Mouse (Mus musculus) liver, embryonic 15.5 days (tissue): Measurements from ENCODE around the gene Pgm3. TPM values are rescaled to one million over a fixed set of nuclear protein-coding genes. Genes with fewer than 3 reads are reported as not detected.

Experiments used
- ATAC-seq: fragments of 200-750 bp; cut with Nextera tagmentation; 2 replicates; pipeline ENCODE4 v1.8.0; 2017; ENCODE audit warnings: moderate number of reproducible peaks, mild to moderate bottlenecking, moderate library complexity; ENCODE audit not compliant: insufficient read depth
- H3K27ac ChIP-seq: fragments of 300-500 bp; sonication (generic); replicated peaks from 2 replicates; pipeline ENCODE4 v1.5.1; 2015; ENCODE audit warnings: mild to moderate bottlenecking, inconsistent platforms
- H3K27me3 ChIP-seq: fragments of 300-500 bp; sonication (generic); 2 replicates; pipeline ENCODE4 v1.6.1; 2015; ENCODE audit warnings: mild to moderate bottlenecking, inconsistent platforms
- H3K36me3 ChIP-seq: fragments of 300-500 bp; sonication (generic); replicated peaks from 2 replicates; pipeline ENCODE4 v1.6.1; 2015; ENCODE audit warnings: moderate library complexity, mild to moderate bottlenecking, inconsistent platforms
- H3K4me1 ChIP-seq: fragments of 300-500 bp; sonication (generic); replicated peaks from 2 replicates; pipeline ENCODE4 v1.6.1; 2015; ENCODE audit warnings: inconsistent platforms
- H3K4me2 ChIP-seq: fragments of 300-500 bp; sonication (generic); 2 replicates; pipeline ENCODE4 v1.6.1; 2015; ENCODE audit warnings: moderate library complexity, mild to moderate bottlenecking, inconsistent platforms
- H3K4me3 ChIP-seq: fragments of 300-500 bp; sonication (generic); replicated peaks from 2 replicates; pipeline ENCODE4 v1.5.1; 2015; ENCODE audit warnings: mild to moderate bottlenecking, inconsistent platforms
- H3K9ac ChIP-seq: fragments of 300-500 bp; sonication (generic); 2 replicates; pipeline ENCODE4 v1.6.1; 2015; ENCODE audit warnings: moderate library complexity, mild to moderate bottlenecking, inconsistent platforms
- H3K9me3 ChIP-seq: fragments of 300-500 bp; sonication (generic); replicated peaks from 2 replicates; pipeline ENCODE4 v1.6.1; 2016; ENCODE audit warnings: inconsistent platforms
- WGBS: fragments of 180-500 bp; shearing (Covaris S2); methylation state at CpG from one replicate; pipeline ENCODE4 v1.1.7; 2015; ENCODE audit warnings: mixed read lengths; ENCODE audit not compliant: insufficient replicate concordance; 5-methylcytosine and 5-hydroxymethylcytosine counted together
- polyA plus RNA-seq: library from polyadenylated mRNA; unstranded; fragments of >200 nt; fragmentation: Nextera tagmentation; extraction: Ambion mirVana; gene quantifications from 2 replicates; pipeline ENCODE4 v1.2.1, GENCODE M21; 2015

The Pgm3 gene
- polyA plus RNA-seq, 1 experiment from 2014 or later: 18.8 TPM

GRCm38 (mm10) chr9:86587019-86587795 is 15.6 kb upstream of the Pgm3 start:
- Histone ChIP-seq H3K27me3 (no peaks in the 10 kb centered on the region), H3K4me2 (no peak overlapping the region), H3K4me1 (no peaks in the 10 kb centered on the region), H3K4me3 (no peak overlapping the region), H3K36me3 (no peaks in the 10 kb centered on the region), H3K9ac (no peak overlapping the region), H3K9me3 (no peaks in the 10 kb centered on the region), H3K27ac (no peak overlapping the region)
- WGBS: 71% methylated on average over 11 of the region's 11 CpGs
- no peak for ATAC-seq

DNA sequence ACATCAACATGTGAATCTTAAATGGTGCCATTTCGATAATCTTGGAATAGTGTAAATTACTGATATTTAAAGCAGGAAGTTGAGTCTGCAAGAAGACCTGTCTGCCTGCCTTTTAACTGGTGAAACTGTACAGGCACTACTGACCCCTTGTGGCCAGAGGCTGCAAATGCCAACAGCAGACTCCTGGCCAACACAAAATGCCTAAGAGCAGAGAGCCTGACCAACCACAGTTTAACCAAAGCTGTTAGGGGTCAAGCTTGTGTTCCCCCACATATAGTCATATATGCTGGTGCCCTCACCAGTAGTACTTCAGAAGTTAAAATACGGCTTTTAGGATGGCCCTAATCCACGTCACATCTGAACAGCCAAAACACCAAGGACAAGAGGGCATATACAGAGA is 12.1 kb upstream of the Pgm3 start:
- WGBS: 43% methylated on average over 3 of the region's 3 CpGs
- no peak overlapping the region for H3K9ac ChIP-seq
- H3K36me3 ChIP-seq: no peaks in the 10 kb centered on the region
- no peak overlapping the region for H3K4me3 ChIP-seq
- H3K4me2 ChIP-seq: no peak overlapping the region
- H3K9me3 ChIP-seq: no peaks in the 10 kb centered on the region
- H3K4me1 ChIP-seq: no peaks in the 10 kb centered on the region; the same call in 1 of the 2 replicates
- ATAC-seq: no peak
- H3K27me3 ChIP-seq: no peaks in the 10 kb centered on the region
- no peak overlapping the region for H3K27ac ChIP-seq

DNA sequence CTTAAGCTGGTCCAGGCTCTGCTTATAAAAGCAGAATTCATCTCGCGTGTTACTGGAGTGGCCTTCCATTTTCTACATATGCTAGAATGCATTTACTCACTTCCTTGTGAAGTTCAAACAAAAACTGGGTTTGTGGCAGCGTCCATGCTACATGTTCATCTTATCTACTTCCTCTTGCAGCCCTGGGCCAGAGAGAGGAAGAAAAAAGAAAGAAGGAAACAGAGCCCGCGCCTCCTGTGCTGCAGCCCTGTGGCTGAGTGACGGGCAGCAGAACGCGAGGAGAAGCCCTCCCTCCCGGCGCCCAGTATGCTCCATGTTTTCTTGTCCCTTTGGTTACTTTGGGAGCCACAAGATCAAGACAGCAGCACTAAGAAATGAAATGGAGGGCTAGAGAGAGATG is 8.0 kb upstream of the Pgm3 start:
- H3K4me2 ChIP-seq: no peak overlapping the region

DNA sequence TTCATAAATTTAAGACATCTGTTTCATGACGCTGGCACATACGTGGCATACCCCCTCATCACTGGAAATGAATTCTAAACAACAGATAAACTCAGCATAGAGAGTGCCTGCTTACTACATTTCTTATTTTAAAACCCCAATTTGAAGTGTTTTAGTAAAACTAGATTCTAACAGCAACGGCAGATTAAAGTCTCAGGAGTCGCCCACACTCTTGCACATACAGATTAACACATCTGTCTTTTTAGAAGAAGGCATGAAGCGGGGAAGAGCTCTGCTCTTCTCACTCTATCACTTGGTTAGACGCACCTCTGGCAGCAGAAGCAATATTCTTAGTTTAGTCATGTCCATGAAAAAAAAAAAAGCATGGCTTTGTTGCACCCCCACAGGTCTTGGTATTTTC is 3.5 kb upstream of the Pgm3 start:
- Histone ChIP-seq H3K9ac (no peak overlapping the region), H3K4me2 (no peak overlapping the region), H3K9me3 (no peaks in the 10 kb centered on the region), H3K4me1 (peaks cover 26% of the 10 kb centered on the region), H3K27me3 (no peaks in the 10 kb centered on the region), H3K4me3 (no peak overlapping the region), H3K27ac (no peak overlapping the region), H3K36me3 (no peaks in the 10 kb centered on the region)
- WGBS: 74% methylated on average over 6 of the region's 6 CpGs
- no peak for ATAC-seq

More for the DNA sequence above, 8.0 kb upstream of the Pgm3 start:
- Histone ChIP-seq H3K27ac (no peak overlapping the region), H3K9me3 (no peaks in the 10 kb centered on the region), H3K36me3 (no peaks in the 10 kb centered on the region), H3K4me3 (no peak overlapping the region), H3K4me1 (no peaks in the 10 kb centered on the region; the same call in 1 of the 2 replicates), H3K9ac (no peak overlapping the region), H3K27me3 (no peaks in the 10 kb centered on the region)
- ATAC-seq: no peak
- WGBS: 17% methylated on average over 10 of the region's 10 CpGs

GRCm38 (mm10) chr9:86573616-86574303 is 2.1 kb upstream of the Pgm3 start:
- Histone ChIP-seq H3K27ac (no peak overlapping the region), H3K4me2 (0 out of 2 replicates have a peak overlapping the region, but pooled peaks have one; percentile 99), H3K4me1 (peaks cover 33% of the 10 kb centered on the region), H3K27me3 (no peaks in the 10 kb centered on the region), H3K36me3 (no peaks in the 10 kb centered on the region), H3K9me3 (no peaks in the 10 kb centered on the region), H3K9ac (no peak overlapping the region), H3K4me3 (no peak overlapping the region)
- WGBS: 41% methylated on average over 20 of the region's 20 CpGs
- ATAC-seq: no peak

- ATAC-seq: no peak
- H3K4me3 ChIP-seq: peak overlapping the region; percentile 78
- peak overlapping the region; percentile 55; the same call in 1 of the 2 replicates for H3K9ac ChIP-seq
Observed at GRCm38 (mm10) chr9:86572636-86573291, 1.1 kb upstream of the Pgm3 start.

GRCm38 (mm10) chr9:86572196-86572595 is 554 bp upstream of the Pgm3 start:
- Histone ChIP-seq H3K4me3 (peak overlapping the region; percentile 78), H3K4me1 (peaks cover 33% of the 10 kb centered on the region), H3K36me3 (no peaks in the 10 kb centered on the region), H3K9me3 (no peaks in the 10 kb centered on the region), H3K27ac (no peak overlapping the region), H3K9ac (peak overlapping the region; percentile 55), H3K4me2 (peak overlapping the region; percentile 99), H3K27me3 (no peaks in the 10 kb centered on the region)
- WGBS: 1% methylated on average over 25 of the region's 25 CpGs
- ATAC-seq: peak; percentile 30

More at GRCm38 (mm10) chr9:86572636-86573291, 1.1 kb upstream of the Pgm3 start:
- H3K27ac ChIP-seq: no peak overlapping the region
- no peaks in the 10 kb centered on the region for H3K9me3 ChIP-seq
- no peaks in the 10 kb centered on the region for H3K36me3 ChIP-seq
- no peaks in the 10 kb centered on the region for H3K27me3 ChIP-seq
- 5% methylated on average over 13 of the region's 13 CpGs for WGBS
- H3K4me1 ChIP-seq: peaks cover 33% of the 10 kb centered on the region
- H3K4me2 ChIP-seq: peak overlapping the region; percentile 99

DNA sequence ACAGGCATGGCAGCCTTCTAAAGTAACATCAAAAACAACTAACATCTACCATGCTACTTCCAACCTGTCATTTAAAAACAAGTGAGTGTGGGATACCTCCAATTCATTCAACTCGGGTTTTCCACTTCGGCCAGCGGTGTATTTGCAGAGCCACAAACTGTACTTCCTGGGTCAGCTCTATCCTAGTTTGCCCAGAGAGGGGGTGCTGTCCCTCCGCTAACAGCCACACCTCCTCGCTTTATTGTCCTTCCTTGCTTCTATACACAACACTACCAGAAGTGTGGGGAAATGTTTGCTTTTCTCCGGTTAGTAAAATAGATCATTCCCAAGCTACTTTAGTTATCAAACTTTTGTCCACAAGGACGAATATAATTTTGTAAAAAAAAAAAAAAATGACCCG is 696 bp downstream of the Pgm3 start:
- H3K9me3 ChIP-seq: no peaks in the 10 kb centered on the region
- H3K4me1 ChIP-seq: peaks cover 33% of the 10 kb centered on the region
- H3K4me3 ChIP-seq: peak overlapping the region; percentile 78
- H3K4me2 ChIP-seq: peak overlapping the region; percentile 99
- ATAC-seq: no peak
- no peaks in the 10 kb centered on the region for H3K27me3 ChIP-seq
- H3K27ac ChIP-seq: 0 out of 2 replicates have a peak overlapping the region, but pooled peaks have one; percentile 74
- no peak overlapping the region for H3K9ac ChIP-seq
- 17% methylated on average over 8 of the region's 8 CpGs for WGBS
- H3K36me3 ChIP-seq: peaks cover 8% of the 10 kb centered on the region; the same call in 1 of the 2 replicates

GRCm38 (mm10) chr9:86570261-86570890 is 1.3 kb downstream of the Pgm3 start:
- H3K4me2 ChIP-seq: peak overlapping the region; percentile 99
- H3K9ac ChIP-seq: no peak overlapping the region
- H3K27ac ChIP-seq: 0 out of 2 replicates have a peak overlapping the region, but pooled peaks have one; percentile 7
- H3K27me3 ChIP-seq: no peaks in the 10 kb centered on the region
- ATAC-seq: no peak
- H3K4me1 ChIP-seq: peaks cover 33% of the 10 kb centered on the region
- H3K9me3 ChIP-seq: no peaks in the 10 kb centered on the region
- H3K36me3 ChIP-seq: peaks cover 12% of the 10 kb centered on the region; the same call in 1 of the 2 replicates
- H3K4me3 ChIP-seq: peak overlapping the region; percentile 78
- WGBS: 70% methylated on average over 10 of the region's 10 CpGs

DNA sequence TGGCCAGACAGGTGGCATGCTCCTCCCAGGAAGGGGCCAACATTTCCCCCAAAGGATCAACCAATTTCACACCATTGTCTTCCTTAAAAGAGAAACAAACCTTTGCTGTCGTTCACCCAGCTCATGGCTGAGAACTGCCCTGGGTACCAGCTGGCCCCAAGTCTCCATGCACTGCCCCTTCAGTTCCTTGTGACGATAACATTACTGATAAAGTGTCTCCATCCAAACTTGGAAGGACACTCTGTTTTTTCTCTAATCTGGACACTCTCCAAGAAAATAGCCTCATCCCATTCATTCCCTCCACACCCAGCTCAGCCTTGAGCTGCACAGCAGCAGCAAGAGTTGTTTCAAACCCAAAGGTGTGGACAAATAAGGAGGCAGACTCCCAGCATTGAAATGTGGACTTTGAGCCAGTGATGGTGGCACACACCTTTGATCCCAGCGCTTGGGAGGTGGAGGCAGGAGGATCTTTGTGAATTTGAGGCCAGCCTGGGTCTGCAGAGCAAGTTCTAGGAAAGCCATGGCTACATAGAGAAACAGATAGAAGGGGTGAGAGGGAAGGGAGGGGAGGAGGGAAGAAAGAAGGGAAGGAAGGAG is 2.2 kb downstream of the Pgm3 start:
- H3K27me3 ChIP-seq: no peaks in the 10 kb centered on the region
- no peak for ATAC-seq
- H3K4me3 ChIP-seq: no peak overlapping the region
- peaks cover 21% of the 10 kb centered on the region; the same call in 1 of the 2 replicates for H3K36me3 ChIP-seq
- H3K4me2 ChIP-seq: no peak overlapping the region
- WGBS: 61% methylated on average over 3 of the region's 3 CpGs
- no peaks in the 10 kb centered on the region for H3K9me3 ChIP-seq
- H3K27ac ChIP-seq: no peak overlapping the region
- H3K4me1 ChIP-seq: peaks cover 33% of the 10 kb centered on the region
- no peak overlapping the region for H3K9ac ChIP-seq
